Mouse (Mus musculus): Measurements from ENCODE around the gene Grk6.
A peak's percentile ranks its signal among the peaks of the same experiment; 100 is the strongest.

DNA sequence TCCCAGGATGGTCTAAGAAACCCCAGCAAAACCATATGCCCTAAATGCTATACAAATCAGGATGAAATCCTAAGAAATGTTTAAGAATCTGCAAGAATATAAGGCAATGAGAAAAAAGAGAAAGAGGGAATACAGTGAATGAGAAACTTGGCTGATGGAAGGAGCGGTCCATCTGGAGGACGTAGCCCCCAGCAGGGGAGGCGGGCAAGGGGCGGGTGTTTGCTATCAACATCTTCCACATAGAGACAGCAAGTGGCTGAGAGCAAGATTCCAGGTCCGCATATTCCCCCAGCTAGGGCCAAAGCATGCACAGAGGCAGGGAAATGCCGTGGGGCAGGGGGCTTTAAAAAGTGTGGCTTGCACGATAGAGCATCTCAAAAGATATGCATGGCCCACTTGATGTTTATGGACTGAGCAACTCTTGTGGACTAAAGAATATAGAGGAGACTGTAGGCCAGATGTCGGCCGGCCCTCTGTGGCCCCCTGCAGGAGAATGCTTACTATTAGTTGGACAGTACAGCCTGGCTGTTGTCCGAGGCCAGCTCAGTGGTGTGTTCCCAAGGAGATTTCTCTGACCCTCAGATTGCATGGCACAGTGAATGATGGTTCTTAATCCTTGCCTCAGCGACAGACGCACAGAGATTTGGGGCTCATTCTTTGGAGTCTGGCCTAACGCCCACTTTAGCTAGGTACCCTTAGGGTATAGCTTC, 24.1 kb downstream of the Grk6 start:
- TF ChIP-seq POLR2A (IDR thresholded peaks at IDR 0.05; ENCODE audit: extremely low read depth, insufficient read depth, low read length) (no peak), CTCF (IDR thresholded peaks at IDR 0.05; ENCODE audit: low read depth, low read length) (peak; percentile 63)

All from liver, adult 2 months (tissue).